Mouse (Mus musculus): ENCODE results near the gene Tvp23a. TPM values are rescaled to one million over a fixed set of nuclear protein-coding genes. Genes with fewer than 3 reads are reported as not detected.
A peak's percentile ranks its signal among the peaks of the same experiment; 100 is the strongest.

The Tvp23a gene
- polyA plus RNA-seq, 1 experiment from 2014 or later: 6.8 TPM

GRCm38 (mm10) chr16:10461178-10461577, 14.0 kb upstream of the Tvp23a start:
- Histone ChIP-seq H3K27me3 (replicated peaks; ENCODE audit: control insufficient read depth, insufficient read depth, low read length) (no peaks in the 10 kb centered on the region), H3K9me3 (ENCODE audit: control insufficient read depth, low read length) (no peaks in the 10 kb centered on the region), H3K36me3 (ENCODE audit: control insufficient read depth, insufficient read depth, low read length) (no peaks in the 10 kb centered on the region), H3K27ac (ENCODE audit: low read length) (no peak overlapping the region), H3K4me3 (ENCODE audit: low read length) (no peak overlapping the region), H3K4me2 (ENCODE audit: low read depth, low read length) (no peak overlapping the region), H3K4me1 (ENCODE audit: control insufficient read depth, insufficient read depth, low read length) (0 out of 2 replicates have a peak, but pooled peaks cover 3% of the 10 kb centered on the region), H3K9ac (ENCODE audit: low read depth, low read length) (no peak overlapping the region)
- WGBS: 84% methylated on average over 2 of the region's 2 CpGs
- no peak for ATAC-seq

GRCm38 (mm10) chr16:10460188-10460587, 13.0 kb upstream of the Tvp23a start:
- Histone ChIP-seq H3K4me3 (ENCODE audit: low read length) (no peak overlapping the region), H3K4me2 (ENCODE audit: low read depth, low read length) (no peak overlapping the region), H3K36me3 (ENCODE audit: control insufficient read depth, insufficient read depth, low read length) (no peaks in the 10 kb centered on the region), H3K9me3 (ENCODE audit: control insufficient read depth, low read length) (no peaks in the 10 kb centered on the region), H3K4me1 (ENCODE audit: control insufficient read depth, insufficient read depth, low read length) (0 out of 2 replicates have a peak, but pooled peaks cover 5% of the 10 kb centered on the region), H3K27ac (ENCODE audit: low read length) (no peak overlapping the region), H3K27me3 (replicated peaks; ENCODE audit: control insufficient read depth, insufficient read depth, low read length) (no peaks in the 10 kb centered on the region), H3K9ac (ENCODE audit: low read depth, low read length) (no peak overlapping the region)
- peak; percentile 88 for ATAC-seq
- WGBS: 61% methylated on average over 2 of the region's 2 CpGs

GRCm38 (mm10) chr16:10454583-10454974, 7.4 kb upstream of the Tvp23a start:
- ATAC-seq: peak; percentile 85
- 18% methylated on average over 3 of the region's 3 CpGs for WGBS

GRCm38 (mm10) chr16:10453872-10454582, 6.9 kb upstream of the Tvp23a start:
- Histone ChIP-seq H3K9me3 (ENCODE audit: control insufficient read depth, low read length) (no peaks in the 10 kb centered on the region), H3K9ac (ENCODE audit: low read depth, low read length) (no peak overlapping the region), H3K36me3 (ENCODE audit: control insufficient read depth, insufficient read depth, low read length) (no peaks in the 10 kb centered on the region), H3K4me3 (ENCODE audit: low read length) (no peak overlapping the region), H3K4me1 (ENCODE audit: control insufficient read depth, insufficient read depth, low read length) (peaks cover 8% of the 10 kb centered on the region), H3K4me2 (ENCODE audit: low read depth, low read length) (no peak overlapping the region), H3K27ac (ENCODE audit: low read length) (peak overlapping the region; percentile 9), H3K27me3 (replicated peaks; ENCODE audit: control insufficient read depth, insufficient read depth, low read length) (no peaks in the 10 kb centered on the region)
- 56% methylated on average over 6 of the region's 6 CpGs for WGBS
- ATAC-seq: peak; percentile 57; the same call in 1 of the 2 replicates

More at GRCm38 (mm10) chr16:10454583-10454974, 7.4 kb upstream of the Tvp23a start:
- Histone ChIP-seq H3K4me1 (ENCODE audit: control insufficient read depth, insufficient read depth, low read length) (peaks cover 8% of the 10 kb centered on the region), H3K27ac (ENCODE audit: low read length) (peak overlapping the region; percentile 9), H3K9ac (ENCODE audit: low read depth, low read length) (no peak overlapping the region), H3K4me2 (ENCODE audit: low read depth, low read length) (no peak overlapping the region), H3K9me3 (ENCODE audit: control insufficient read depth, low read length) (no peaks in the 10 kb centered on the region), H3K36me3 (ENCODE audit: control insufficient read depth, insufficient read depth, low read length) (no peaks in the 10 kb centered on the region), H3K27me3 (replicated peaks; ENCODE audit: control insufficient read depth, insufficient read depth, low read length) (no peaks in the 10 kb centered on the region), H3K4me3 (ENCODE audit: low read length) (no peak overlapping the region)

GRCm38 (mm10) chr16:10452445-10452896, 5.3 kb upstream of the Tvp23a start:
- Histone ChIP-seq H3K9me3 (ENCODE audit: control insufficient read depth, low read length) (no peaks in the 10 kb centered on the region), H3K4me3 (ENCODE audit: low read length) (no peak overlapping the region), H3K4me1 (ENCODE audit: control insufficient read depth, insufficient read depth, low read length) (peaks cover 12% of the 10 kb centered on the region), H3K36me3 (ENCODE audit: control insufficient read depth, insufficient read depth, low read length) (no peaks in the 10 kb centered on the region), H3K27me3 (replicated peaks; ENCODE audit: control insufficient read depth, insufficient read depth, low read length) (no peaks in the 10 kb centered on the region), H3K9ac (ENCODE audit: low read depth, low read length) (no peak overlapping the region), H3K27ac (ENCODE audit: low read length) (peak overlapping the region; percentile 42; the same call in 1 of the 2 replicates), H3K4me2 (ENCODE audit: low read depth, low read length) (no peak overlapping the region)
- peak; percentile 61 for ATAC-seq
- WGBS: 47% methylated on average over 8 of the region's 8 CpGs

GRCm38 (mm10) chr16:10451906-10452305, 4.7 kb upstream of the Tvp23a start:
- H3K27ac ChIP-seq (ENCODE audit: low read length): 0 out of 2 replicates have a peak overlapping the region, but pooled peaks have one; percentile 42
- H3K27me3 ChIP-seq (replicated peaks; ENCODE audit: control insufficient read depth, insufficient read depth, low read length): no peaks in the 10 kb centered on the region
- no peaks in the 10 kb centered on the region for H3K9me3 ChIP-seq (ENCODE audit: control insufficient read depth, low read length)
- H3K36me3 ChIP-seq (ENCODE audit: control insufficient read depth, insufficient read depth, low read length): no peaks in the 10 kb centered on the region
- no peak for ATAC-seq
- peaks cover 13% of the 10 kb centered on the region for H3K4me1 ChIP-seq (ENCODE audit: control insufficient read depth, insufficient read depth, low read length)
- no peak overlapping the region for H3K4me3 ChIP-seq (ENCODE audit: low read length)
- no peak overlapping the region for H3K9ac ChIP-seq (ENCODE audit: low read depth, low read length)
- H3K4me2 ChIP-seq (ENCODE audit: low read depth, low read length): no peak overlapping the region
- 76% methylated on average over 2 of the region's 2 CpGs for WGBS

- Histone ChIP-seq H3K36me3 (ENCODE audit: control insufficient read depth, insufficient read depth, low read length) (no peaks in the 10 kb centered on the region), H3K9ac (ENCODE audit: low read depth, low read length) (no peak overlapping the region), H3K27ac (ENCODE audit: low read length) (no peak overlapping the region), H3K4me1 (ENCODE audit: control insufficient read depth, insufficient read depth, low read length) (peaks cover 11% of the 10 kb centered on the region), H3K4me2 (ENCODE audit: low read depth, low read length) (no peak overlapping the region), H3K4me3 (ENCODE audit: low read length) (no peak overlapping the region), H3K9me3 (ENCODE audit: control insufficient read depth, low read length) (no peaks in the 10 kb centered on the region), H3K27me3 (replicated peaks; ENCODE audit: control insufficient read depth, insufficient read depth, low read length) (no peaks in the 10 kb centered on the region)
- 83% methylated on average over 9 of the region's 9 CpGs for WGBS
- ATAC-seq: 0 out of 2 replicates have a peak, but pooled peaks have one; percentile 22
Measured at GRCm38 (mm10) chr16:10448931-10449330, 1.8 kb upstream of the Tvp23a start.

- H3K27me3 ChIP-seq (replicated peaks; ENCODE audit: control insufficient read depth, insufficient read depth, low read length): no peaks in the 10 kb centered on the region
- ATAC-seq: no peak
- H3K4me1 ChIP-seq (ENCODE audit: control insufficient read depth, insufficient read depth, low read length): peaks cover 10% of the 10 kb centered on the region
- no peaks in the 10 kb centered on the region for H3K36me3 ChIP-seq (ENCODE audit: control insufficient read depth, insufficient read depth, low read length)
- H3K4me2 ChIP-seq (ENCODE audit: low read depth, low read length): peak overlapping the region; percentile 59; the same call in 1 of the 2 replicates
- H3K27ac ChIP-seq (ENCODE audit: low read length): no peak overlapping the region
- H3K9ac ChIP-seq (ENCODE audit: low read depth, low read length): peak overlapping the region; percentile 54; the same call in 1 of the 2 replicates
- H3K4me3 ChIP-seq (ENCODE audit: low read length): peak overlapping the region; percentile 48
- WGBS: 69% methylated on average over 2 of the region's 2 CpGs
- H3K9me3 ChIP-seq (ENCODE audit: control insufficient read depth, low read length): no peaks in the 10 kb centered on the region
Measured at GRCm38 (mm10) chr16:10447781-10448180, 619 bp upstream of the Tvp23a start.

GRCm38 (mm10) chr16:10446573-10447263, 444 bp downstream of the Tvp23a start:
- ATAC-seq: peak; percentile 45
- 26% methylated on average over 13 of the region's 13 CpGs for whole genome bisulfite sequencing
- Histone ChIP-seq H3K9ac (ENCODE audit: low read depth, low read length) (peak overlapping the region; percentile 66), H3K4me3 (ENCODE audit: low read length) (peak overlapping the region; percentile 48), H3K27ac (ENCODE audit: low read length) (no peak overlapping the region), H3K9me3 (ENCODE audit: control insufficient read depth, low read length) (no peaks in the 10 kb centered on the region), H3K4me2 (ENCODE audit: low read depth, low read length) (peak overlapping the region; percentile 59), H3K27me3 (replicated peaks; ENCODE audit: control insufficient read depth, insufficient read depth, low read length) (no peaks in the 10 kb centered on the region), H3K36me3 (ENCODE audit: control insufficient read depth, insufficient read depth, low read length) (no peaks in the 10 kb centered on the region), H3K4me1 (ENCODE audit: control insufficient read depth, insufficient read depth, low read length) (peaks cover 4% of the 10 kb centered on the region; the same call in 1 of the 2 replicates)
